Mouse (Mus musculus): ENCODE data around the gene Raet1e. TPM values are rescaled to one million over a fixed set of nuclear protein-coding genes. Genes with fewer than 3 reads are reported as not detected.
A peak's percentile ranks its signal among the peaks of the same experiment; 100 is the strongest.
"Not testable (repeated sequence)": the region's sequence is repeated elsewhere in the genome, so short reads cannot be mapped to it uniquely, and the experiment has no call there.

The Raet1e gene
- 0.31 and 1.3 TPM in 2 replicates for polyA plus RNA-seq (2014; fragmentation: Nextera tagmentation; extraction: Ambion mirVana)

- WGBS, result under 1% methylated on average over 48 of the region's 48 CpGs
- Histone ChIP-seq H3K4me3 (replicated peaks; ENCODE audit: low read depth, low read length) (peak within 1 kb of the TSS; percentile 26), H3K4me2 (ENCODE audit: low read length) (peak within 1 kb of the TSS; percentile 51), H3K27me3 (ENCODE audit: control insufficient read depth, insufficient read depth, low read length) (peaks cover 45% of the 10 kb centered on the region)
- H3K27ac ChIP-seq (replicated peaks; ENCODE audit: low read depth, low read length); H3K4me1 ChIP-seq (ENCODE audit: control insufficient read depth, insufficient read depth, low read length); H3K9ac ChIP-seq (replicated peaks; ENCODE audit: low read length); H3K36me3 ChIP-seq (ENCODE audit: control insufficient read depth, insufficient read depth, low read length); H3K9me3 ChIP-seq (ENCODE audit: control insufficient read depth, low read length): not testable (repeated sequence)
- DNase-seq, result peak; percentile 72
- peak; percentile 78 for ATAC-seq (ENCODE audit: low FRiP score, low TSS enrichment)
Measured at GRCm38 (mm10) chr10:22158310-22158999, at the start of gene Raet1e, which contains the start of gene H60b. TSS of gene Raet1e (plus strand) at chr10:22158569. TSS of gene H60b (plus strand) at chr10:22158586.

- peak overlapping the region; percentile 39 for H3K4me3 ChIP-seq (replicated peaks; ENCODE audit: low read depth, low read length)
- ATAC-seq (ENCODE audit: low FRiP score, low TSS enrichment), result peak; percentile 63
- H3K9ac ChIP-seq (replicated peaks; ENCODE audit: low read length), result peak overlapping the region; percentile 52
- no peaks in the 10 kb centered on the region for H3K27me3 ChIP-seq (ENCODE audit: control insufficient read depth, insufficient read depth, low read length)
- H3K27ac ChIP-seq (replicated peaks; ENCODE audit: low read depth, low read length), result no peak overlapping the region
- no peaks in the 10 kb centered on the region for H3K4me1 ChIP-seq (ENCODE audit: control insufficient read depth, insufficient read depth, low read length)
- no peaks in the 10 kb centered on the region for H3K9me3 ChIP-seq (ENCODE audit: control insufficient read depth, low read length)
- H3K36me3 ChIP-seq (ENCODE audit: control insufficient read depth, insufficient read depth, low read length), result no peaks in the 10 kb centered on the region
- H3K4me2 ChIP-seq (ENCODE audit: low read length), result peak overlapping the region; percentile 60
- peak; percentile 86 for DNase-seq
- 1% methylated on average over 19 of the region's 19 CpGs for WGBS
Measured at GRCm38 (mm10) chr10:22140665-22141280, 17.6 kb upstream of the Raet1e start.

GRCm38 (mm10) chr10:22142194-22142593 lies 16.2 kb upstream of the Raet1e start:
- WGBS, result 87% methylated on average over 1 of the region's 1 CpGs
- not testable (repeated sequence) for H3K9ac ChIP-seq (replicated peaks; ENCODE audit: low read length); H3K4me2 ChIP-seq (ENCODE audit: low read length); H3K4me1 ChIP-seq (ENCODE audit: control insufficient read depth, insufficient read depth, low read length); H3K27me3 ChIP-seq (ENCODE audit: control insufficient read depth, insufficient read depth, low read length); H3K27ac ChIP-seq (replicated peaks; ENCODE audit: low read depth, low read length); H3K4me3 ChIP-seq (replicated peaks; ENCODE audit: low read depth, low read length); H3K9me3 ChIP-seq (ENCODE audit: control insufficient read depth, low read length); H3K36me3 ChIP-seq (ENCODE audit: control insufficient read depth, insufficient read depth, low read length); ATAC-seq (ENCODE audit: low FRiP score, low TSS enrichment)
- DNase-seq, result peak; percentile 54

GRCm38 (mm10) chr10:22142926-22143325 lies 15.4 kb upstream of the Raet1e start:
- H3K9me3 ChIP-seq (ENCODE audit: control insufficient read depth, low read length), result no peaks in the 10 kb centered on the region
- H3K27ac ChIP-seq (replicated peaks; ENCODE audit: low read depth, low read length), result no peak overlapping the region
- WGBS, result 79% methylated on average over 5 of the region's 5 CpGs
- H3K4me2 ChIP-seq (ENCODE audit: low read length), result no peak overlapping the region
- no peaks in the 10 kb centered on the region for H3K27me3 ChIP-seq (ENCODE audit: control insufficient read depth, insufficient read depth, low read length)
- no peak overlapping the region for H3K9ac ChIP-seq (replicated peaks; ENCODE audit: low read length)
- no peaks in the 10 kb centered on the region for H3K4me1 ChIP-seq (ENCODE audit: control insufficient read depth, insufficient read depth, low read length)
- H3K4me3 ChIP-seq (replicated peaks; ENCODE audit: low read depth, low read length), result no peak overlapping the region
- ATAC-seq (ENCODE audit: low FRiP score, low TSS enrichment) (no peak), DNase-seq (no peak)
- no peaks in the 10 kb centered on the region for H3K36me3 ChIP-seq (ENCODE audit: control insufficient read depth, insufficient read depth, low read length)

- Histone ChIP-seq H3K27ac (replicated peaks; ENCODE audit: low read depth, low read length) (no peak overlapping the region), H3K27me3 (ENCODE audit: control insufficient read depth, insufficient read depth, low read length) (peaks cover 29% of the 10 kb centered on the region; the same call in 1 of the 2 replicates), H3K4me3 (replicated peaks; ENCODE audit: low read depth, low read length) (peak overlapping the region; percentile 55), H3K36me3 (ENCODE audit: control insufficient read depth, insufficient read depth, low read length) (no peaks in the 10 kb centered on the region), H3K4me2 (ENCODE audit: low read length) (peak overlapping the region; percentile 77), H3K9me3 (ENCODE audit: control insufficient read depth, low read length) (no peaks in the 10 kb centered on the region), H3K9ac (replicated peaks; ENCODE audit: low read length) (peak overlapping the region; percentile 47), H3K4me1 (ENCODE audit: control insufficient read depth, insufficient read depth, low read length) (peaks cover 2% of the 10 kb centered on the region; the same call in 1 of the 2 replicates)
- peak; percentile 83 for ATAC-seq (ENCODE audit: low FRiP score, low TSS enrichment)
- peak; percentile 76 for DNase-seq
- 0% methylated on average over 50 of the region's 50 CpGs for WGBS
Measured at GRCm38 (mm10) chr10:22148441-22149072, 9.8 kb upstream of the Raet1e start.

- H3K9ac ChIP-seq (replicated peaks; ENCODE audit: low read length), result peak within 1 kb of the TSS; percentile 47
- DNase-seq, result peak; percentile 57
- peak; percentile 57 for ATAC-seq (ENCODE audit: low FRiP score, low TSS enrichment)
- H3K36me3 ChIP-seq (ENCODE audit: control insufficient read depth, insufficient read depth, low read length), result no peaks in the 10 kb centered on the region
- H3K4me2 ChIP-seq (ENCODE audit: low read length), result peak within 1 kb of the TSS; percentile 77
- H3K9me3 ChIP-seq (ENCODE audit: control insufficient read depth, low read length), result no peaks in the 10 kb centered on the region
- peaks cover 29% of the 10 kb centered on the region; the same call in 1 of the 2 replicates for H3K27me3 ChIP-seq (ENCODE audit: control insufficient read depth, insufficient read depth, low read length)
- H3K27ac ChIP-seq (replicated peaks; ENCODE audit: low read depth, low read length), result no peak within 1 kb of the TSS; the same call in 1 of the 2 replicates
- H3K4me1 ChIP-seq (ENCODE audit: control insufficient read depth, insufficient read depth, low read length), result peaks cover 5% of the 10 kb centered on the region
- WGBS, result under 1% methylated on average over 37 of the region's 37 CpGs
- peak within 1 kb of the TSS; percentile 55 for H3K4me3 ChIP-seq (replicated peaks; ENCODE audit: low read depth, low read length)
Measured at GRCm38 (mm10) chr10:22149073-22149690, 9.2 kb upstream of the Raet1e start, which contains the start of gene E030030I06Rik. TSS of gene E030030I06Rik (minus strand) at chr10:22149270.

- Histone ChIP-seq H3K27ac (replicated peaks; ENCODE audit: low read depth, low read length) (no peak overlapping the region; the same call in 1 of the 2 replicates), H3K9ac (replicated peaks; ENCODE audit: low read length) (no peak overlapping the region), H3K4me2 (ENCODE audit: low read length) (peak overlapping the region; percentile 77), H3K4me1 (ENCODE audit: control insufficient read depth, insufficient read depth, low read length) (peaks cover 7% of the 10 kb centered on the region), H3K27me3 (ENCODE audit: control insufficient read depth, insufficient read depth, low read length) (peaks cover 29% of the 10 kb centered on the region; the same call in 1 of the 2 replicates), H3K4me3 (replicated peaks; ENCODE audit: low read depth, low read length) (peak overlapping the region; percentile 55), H3K36me3 (ENCODE audit: control insufficient read depth, insufficient read depth, low read length) (no peaks in the 10 kb centered on the region), H3K9me3 (ENCODE audit: control insufficient read depth, low read length) (no peaks in the 10 kb centered on the region)
- no peak for ATAC-seq (ENCODE audit: low FRiP score, low TSS enrichment)
- DNase-seq, result peak; percentile 38
- under 1% methylated on average over 50 of the region's 50 CpGs for WGBS
Measured at GRCm38 (mm10) chr10:22149691-22150465, 8.5 kb upstream of the Raet1e start.

- H3K9ac ChIP-seq (replicated peaks; ENCODE audit: low read length), result no peak overlapping the region
- H3K27me3 ChIP-seq (ENCODE audit: control insufficient read depth, insufficient read depth, low read length), result peaks cover 36% of the 10 kb centered on the region
- ATAC-seq (ENCODE audit: low FRiP score, low TSS enrichment), result no peak
- peak overlapping the region; percentile 55; the same call in 1 of the 2 replicates for H3K4me3 ChIP-seq (replicated peaks; ENCODE audit: low read depth, low read length)
- H3K4me1 ChIP-seq (ENCODE audit: control insufficient read depth, insufficient read depth, low read length), result peaks cover 7% of the 10 kb centered on the region
- H3K36me3 ChIP-seq (ENCODE audit: control insufficient read depth, insufficient read depth, low read length), result no peaks in the 10 kb centered on the region
- under 1% methylated on average over 27 of the region's 27 CpGs for WGBS
- peak overlapping the region; percentile 77 for H3K4me2 ChIP-seq (ENCODE audit: low read length)
- DNase-seq, result peak; percentile 53
- no peaks in the 10 kb centered on the region for H3K9me3 ChIP-seq (ENCODE audit: control insufficient read depth, low read length)
- H3K27ac ChIP-seq (replicated peaks; ENCODE audit: low read depth, low read length), result no peak overlapping the region
Measured at GRCm38 (mm10) chr10:22150593-22150992, 7.8 kb upstream of the Raet1e start.

Data from midbrain, embryonic 14.5 days (tissue).